Mouse (Mus musculus) liver, adult 2 months (tissue): ENCODE results near the gene Agap1. TPM values are rescaled to one million over a fixed set of nuclear protein-coding genes. Genes with fewer than 3 reads are reported as not detected.

ENCODE experiments used
- DNase-seq: peaks from one replicate; pipeline ENCODE4 v3.0.0-alpha.2; 2011; ENCODE audit warnings: low read depth, low spot score; ENCODE audit errors: extremely low read depth
- H3K27ac ChIP-seq: fragments of 200-500 bp; replicated peaks from 2 replicates; pipeline ENCODE4 v1.5.1; 2012; ENCODE audit warnings: low read depth, mild to moderate bottlenecking, control low read depth, inconsistent platforms, low read length; ENCODE audit not compliant: insufficient read depth
- H3K27me3 ChIP-seq: fragments of 200-500 bp; 2 replicates; pipeline ENCODE4 v1.6.1; 2012; ENCODE audit warnings: mild to moderate bottlenecking, moderate library complexity, low read length, inconsistent platforms; ENCODE audit not compliant: control insufficient read depth, insufficient read depth
- H3K36me3 ChIP-seq: fragments of 200-500 bp; 2 replicates; pipeline ENCODE4 v1.6.1; 2012; ENCODE audit warnings: low read length, inconsistent platforms; ENCODE audit not compliant: control insufficient read depth, insufficient read depth
- H3K4me1 ChIP-seq: fragments of 200-500 bp; 2 replicates; pipeline ENCODE4 v1.6.1; 2011; ENCODE audit warnings: low read length; ENCODE audit not compliant: control insufficient read depth, insufficient read depth
- H3K4me3 ChIP-seq: fragments of 200-500 bp; 2 replicates; pipeline ENCODE4 v1.5.1; 2011; ENCODE audit warnings: low read depth, mild to moderate bottlenecking, control low read depth, low read length, moderate library complexity; ENCODE audit not compliant: insufficient read depth
- H3K79me2 ChIP-seq: fragments of 200-500 bp; 2 replicates; pipeline ENCODE4 v1.6.1; 2012; ENCODE audit warnings: inconsistent platforms, mild to moderate bottlenecking, low read length, moderate library complexity; ENCODE audit not compliant: control insufficient read depth, insufficient read depth
- H3K9ac ChIP-seq: fragments of 200-500 bp; 2 replicates; pipeline ENCODE4 v1.6.1; 2012; ENCODE audit warnings: low read depth, mild to moderate bottlenecking, control low read depth, inconsistent platforms, low read length
- CTCF ChIP-seq: fragments of 200-500 bp; IDR thresholded peaks from 2 replicates; pipeline ENCODE4 v1.5.1; 2011; ENCODE audit warnings: low read depth, low read length, control low read depth
- POLR2A ChIP-seq: fragments of 200-500 bp; IDR thresholded peaks from 2 replicates; pipeline ENCODE4 v1.6.1; 2011; ENCODE audit warnings: low read length, control low read depth; ENCODE audit not compliant: insufficient read depth; ENCODE audit errors: extremely low read depth
- WGBS: fragments of 180-500 bp; shearing (Covaris S2); methylation state at CpG from one replicate; pipeline ENCODE4 v1.1.7; 2018; 5-methylcytosine and 5-hydroxymethylcytosine counted together
- polyA plus RNA-seq: library from polyadenylated mRNA; depleted of rRNA; stranded (reverse); fragments of >200 nt; gene quantifications from 2 replicates; pipeline ENCODE4 v1.2.3, GENCODE M21; 2012
- total RNA-seq: library from RNA; depleted of rRNA; stranded (reverse); fragments of >200 nt; gene quantifications from 2 replicates; pipeline ENCODE4 v1.2.3, GENCODE M21; 2014

Agap1 gene
- total and polyA plus RNA-seq, 2 experiments, result 3.4 to 3.5 TPM

- TF ChIP-seq POLR2A (no peak), CTCF (no peak)
- H3K4me3 ChIP-seq, result no peak overlapping the region
- H3K36me3 ChIP-seq, result no peaks in the 10 kb centered on the region
- H3K27ac ChIP-seq, result no peak overlapping the region
- no peaks in the 10 kb centered on the region for H3K4me1 ChIP-seq
- no peak overlapping the region for H3K9ac ChIP-seq
- H3K27me3 ChIP-seq, result no peaks in the 10 kb centered on the region
- WGBS, result 87% methylated on average over 4 of the region's 4 CpGs
- no peak for DNase-seq
- peaks cover 19% of the 10 kb centered on the region for H3K79me2 ChIP-seq
These were observed 133.5 kb downstream of the Agap1 start for GRCm38 (mm10) chr1:89588154-89588553.

DNA sequence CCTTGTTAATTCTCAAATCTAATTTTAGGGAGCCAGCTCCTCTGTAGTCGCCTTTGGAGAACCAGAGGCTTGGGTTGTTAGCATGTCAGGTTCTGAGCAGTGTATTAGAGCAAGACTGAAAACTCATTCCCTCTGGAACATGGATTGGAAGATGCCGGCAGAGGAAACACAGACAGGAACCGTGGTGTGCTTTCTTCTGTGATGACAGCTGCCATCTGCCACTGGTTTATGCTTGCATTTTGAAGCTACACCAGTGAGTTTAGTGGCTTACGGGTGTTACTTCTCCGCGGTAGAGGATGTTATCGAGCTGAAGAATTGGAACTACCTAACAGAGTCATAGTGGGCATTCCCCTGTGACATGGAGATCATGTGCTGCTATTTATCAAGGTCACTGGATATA is 136.4 kb downstream of the Agap1 start:
- WGBS, result 96% methylated on average over 7 of the region's 7 CpGs
- Histone ChIP-seq H3K9ac (no peak overlapping the region), H3K79me2 (peaks cover 21% of the 10 kb centered on the region), H3K4me1 (no peaks in the 10 kb centered on the region), H3K27ac (no peak overlapping the region), H3K27me3 (no peaks in the 10 kb centered on the region), H3K4me3 (no peak overlapping the region), H3K36me3 (no peaks in the 10 kb centered on the region)
- no peak for DNase-seq
- TF ChIP-seq CTCF (no peak), POLR2A (no peak)

GRCm38 (mm10) chr1:89593219-89593618 is 138.6 kb downstream of the Agap1 start:
- no peak for TF ChIP-seq POLR2A
- no peak for TF ChIP-seq CTCF
- H3K36me3 ChIP-seq, result no peaks in the 10 kb centered on the region
- peaks cover 22% of the 10 kb centered on the region; the same call in 1 of the 2 replicates for H3K79me2 ChIP-seq
- WGBS, result 85% methylated on average over 4 of the region's 4 CpGs
- H3K4me3 ChIP-seq, result no peak overlapping the region
- no peak overlapping the region for H3K27ac ChIP-seq
- no peak for DNase-seq
- no peaks in the 10 kb centered on the region for H3K4me1 ChIP-seq
- H3K9ac ChIP-seq, result no peak overlapping the region
- H3K27me3 ChIP-seq, result no peaks in the 10 kb centered on the region

- 92% methylated on average over 8 of the region's 8 CpGs for WGBS
- Histone ChIP-seq H3K9ac (no peak overlapping the region), H3K27ac (no peak overlapping the region), H3K4me3 (no peak overlapping the region), H3K79me2 (peaks cover 25% of the 10 kb centered on the region; the same call in 1 of the 2 replicates), H3K4me1 (no peaks in the 10 kb centered on the region), H3K36me3 (no peaks in the 10 kb centered on the region), H3K27me3 (no peaks in the 10 kb centered on the region)
- no peak for DNase-seq
- no peak for TF ChIP-seq CTCF
These were observed 140.4 kb downstream of the Agap1 start for GRCm38 (mm10) chr1:89594999-89595398.

DNA sequence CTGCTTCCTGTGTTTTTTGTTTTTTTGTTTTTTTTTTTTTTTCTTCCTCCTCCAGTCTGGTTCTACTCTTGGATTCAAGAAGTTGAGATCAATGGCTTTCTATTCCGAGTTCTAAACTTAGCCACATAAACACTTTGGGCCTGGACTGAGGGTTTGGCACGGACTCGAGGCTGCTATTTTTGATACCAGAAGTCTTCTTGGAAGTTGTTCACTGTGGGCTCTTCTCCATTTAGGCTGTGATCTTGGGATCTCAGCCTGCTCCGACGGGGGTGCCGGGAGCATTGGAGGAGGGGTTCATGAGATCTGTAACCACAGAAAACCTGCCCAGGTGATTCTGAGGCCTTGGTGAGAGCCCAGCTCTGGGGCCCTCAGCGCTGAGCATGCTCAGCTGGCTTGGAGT is 140.8 kb downstream of the Agap1 start:
- WGBS, result 90% methylated on average over 7 of the region's 7 CpGs
- TF ChIP-seq POLR2A, result no peak
- TF ChIP-seq CTCF, result no peak
- peaks cover 29% of the 10 kb centered on the region; the same call in 1 of the 2 replicates for H3K79me2 ChIP-seq
- H3K36me3 ChIP-seq, result no peaks in the 10 kb centered on the region
- no peak overlapping the region for H3K9ac ChIP-seq
- no peaks in the 10 kb centered on the region for H3K4me1 ChIP-seq
- H3K27ac ChIP-seq, result no peak overlapping the region
- no peak overlapping the region for H3K4me3 ChIP-seq
- no peak for DNase-seq
- no peaks in the 10 kb centered on the region for H3K27me3 ChIP-seq

DNA sequence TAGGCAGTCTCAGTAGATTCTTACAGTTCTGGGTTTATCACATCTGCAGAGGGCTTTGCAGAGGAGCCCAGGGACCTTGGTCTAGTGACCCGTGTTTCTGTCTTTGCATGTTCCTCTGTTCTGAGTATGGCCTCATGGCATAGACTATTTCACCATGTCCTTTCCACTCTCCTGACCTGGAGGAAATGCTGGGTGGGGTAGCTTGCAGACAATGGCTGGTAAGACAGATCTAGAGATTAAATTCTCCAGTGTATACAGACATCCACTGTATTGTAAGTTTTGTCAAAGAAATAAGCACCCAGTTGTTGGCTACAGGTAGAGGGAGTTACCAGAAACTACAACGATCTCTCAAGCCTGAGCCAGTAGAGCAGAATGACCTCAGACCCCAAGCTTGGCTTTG is 141.6 kb downstream of the Agap1 start:
- Histone ChIP-seq H3K27ac (no peak overlapping the region), H3K9ac (no peak overlapping the region), H3K27me3 (no peaks in the 10 kb centered on the region), H3K36me3 (no peaks in the 10 kb centered on the region), H3K4me1 (no peaks in the 10 kb centered on the region), H3K4me3 (no peak overlapping the region), H3K79me2 (peaks cover 26% of the 10 kb centered on the region; the same call in 1 of the 2 replicates)
- 86% methylated on average over 2 of the region's 2 CpGs for WGBS
- TF ChIP-seq POLR2A (no peak), CTCF (no peak)
- DNase-seq, result no peak
